Mouse (Mus musculus) midbrain, embryonic 15.5 days (tissue): ENCODE results near the gene Tmem164. TPM values are rescaled to one million over a fixed set of nuclear protein-coding genes. Genes with fewer than 3 reads are reported as not detected.

ENCODE experiments used
- ATAC-seq: fragments of 200-750 bp; cut with Nextera tagmentation; replicated peaks from 2 replicates; pipeline ENCODE4 v1.8.0; 2017; ENCODE audit warnings: moderate TSS enrichment
- H3K27ac ChIP-seq: fragments of 300-500 bp; sonication (generic); 2 replicates; pipeline ENCODE4 v1.5.1; 2015; ENCODE audit warnings: mild to moderate bottlenecking, inconsistent platforms
- H3K27me3 ChIP-seq: fragments of 300-500 bp; sonication (generic); replicated peaks from 2 replicates; pipeline ENCODE4 v1.6.1; 2015; ENCODE audit warnings: inconsistent platforms
- H3K36me3 ChIP-seq: fragments of 300-500 bp; sonication (generic); replicated peaks from 2 replicates; pipeline ENCODE4 v1.6.1; 2015; ENCODE audit warnings: inconsistent platforms
- H3K4me1 ChIP-seq: fragments of 300-500 bp; sonication (generic); 2 replicates; pipeline ENCODE4 v1.6.1; 2015; ENCODE audit warnings: inconsistent platforms
- H3K4me2 ChIP-seq: fragments of 300-500 bp; sonication (generic); 2 replicates; pipeline ENCODE4 v1.6.1; 2015; ENCODE audit warnings: inconsistent platforms, mild to moderate bottlenecking, moderate library complexity
- H3K4me3 ChIP-seq: fragments of 300-500 bp; sonication (generic); 2 replicates; pipeline ENCODE4 v1.5.1; 2015; ENCODE audit warnings: mild to moderate bottlenecking, inconsistent platforms
- H3K9ac ChIP-seq: fragments of 300-500 bp; sonication (generic); 2 replicates; pipeline ENCODE4 v1.6.1; 2015; ENCODE audit warnings: mild to moderate bottlenecking, inconsistent platforms
- H3K9me3 ChIP-seq: fragments of 300-500 bp; sonication (generic); 2 replicates; pipeline ENCODE4 v1.6.1; 2016; ENCODE audit warnings: inconsistent platforms
- WGBS: fragments of 180-500 bp; shearing (Covaris S2); methylation state at CpG from one replicate; pipeline ENCODE4 v1.1.7; 2015; ENCODE audit warnings: mixed read lengths; 5-methylcytosine and 5-hydroxymethylcytosine counted together
- polyA plus RNA-seq: library from polyadenylated mRNA; unstranded; fragments of >200 nt; fragmentation: Nextera tagmentation; extraction: Ambion mirVana; gene quantifications from 2 replicates; pipeline ENCODE4 v1.2.1, GENCODE M21; 2015

The Tmem164 gene
- polyA plus RNA-seq, 1 experiment from 2014 or later = 22.3 TPM

GRCm38 (mm10) chrX:142694856-142695255 lies 13.7 kb downstream of the Tmem164 start:
- 77% methylated on average over 3 of the region's 3 CpGs for WGBS
- no peak for ATAC-seq

DNA sequence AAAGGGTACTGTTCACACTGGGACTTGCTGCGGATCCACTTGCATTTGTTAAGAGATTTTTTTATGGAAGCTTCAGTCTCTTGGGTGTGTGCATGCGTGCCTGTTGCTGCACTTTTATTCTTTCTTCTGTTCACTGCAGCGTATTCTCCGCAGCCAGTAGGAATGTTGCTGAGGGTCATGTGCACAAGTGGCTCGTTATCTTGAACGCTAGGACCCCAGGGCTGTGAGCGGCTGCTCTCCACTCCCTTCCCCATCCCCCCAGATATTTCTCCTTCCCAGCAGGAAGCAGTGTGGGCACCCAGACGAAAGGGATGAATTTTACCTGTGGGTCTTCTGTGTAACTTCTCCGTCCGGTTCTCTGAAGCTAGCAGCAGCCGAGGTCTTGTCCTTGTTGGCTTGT lies 15.6 kb downstream of the Tmem164 start:
- 75% methylated on average over 11 of the region's 11 CpGs for WGBS
- Histone ChIP-seq H3K4me1 (no peaks in the 10 kb centered on the region), H3K4me2 (no peak overlapping the region), H3K36me3 (no peaks in the 10 kb centered on the region), H3K27ac (no peak overlapping the region), H3K4me3 (no peak overlapping the region), H3K9ac (no peak overlapping the region), H3K9me3 (no peaks in the 10 kb centered on the region), H3K27me3 (peaks cover 9% of the 10 kb centered on the region; the same call in 1 of the 2 replicates)
- no peak for ATAC-seq

More at GRCm38 (mm10) chrX:142694856-142695255, 13.7 kb downstream of the Tmem164 start:
- Histone ChIP-seq H3K27me3 (peaks cover 9% of the 10 kb centered on the region; the same call in 1 of the 2 replicates), H3K9ac (no peak overlapping the region), H3K4me3 (no peak overlapping the region), H3K9me3 (no peaks in the 10 kb centered on the region), H3K4me2 (no peak overlapping the region), H3K36me3 (no peaks in the 10 kb centered on the region), H3K4me1 (no peaks in the 10 kb centered on the region), H3K27ac (no peak overlapping the region)

DNA sequence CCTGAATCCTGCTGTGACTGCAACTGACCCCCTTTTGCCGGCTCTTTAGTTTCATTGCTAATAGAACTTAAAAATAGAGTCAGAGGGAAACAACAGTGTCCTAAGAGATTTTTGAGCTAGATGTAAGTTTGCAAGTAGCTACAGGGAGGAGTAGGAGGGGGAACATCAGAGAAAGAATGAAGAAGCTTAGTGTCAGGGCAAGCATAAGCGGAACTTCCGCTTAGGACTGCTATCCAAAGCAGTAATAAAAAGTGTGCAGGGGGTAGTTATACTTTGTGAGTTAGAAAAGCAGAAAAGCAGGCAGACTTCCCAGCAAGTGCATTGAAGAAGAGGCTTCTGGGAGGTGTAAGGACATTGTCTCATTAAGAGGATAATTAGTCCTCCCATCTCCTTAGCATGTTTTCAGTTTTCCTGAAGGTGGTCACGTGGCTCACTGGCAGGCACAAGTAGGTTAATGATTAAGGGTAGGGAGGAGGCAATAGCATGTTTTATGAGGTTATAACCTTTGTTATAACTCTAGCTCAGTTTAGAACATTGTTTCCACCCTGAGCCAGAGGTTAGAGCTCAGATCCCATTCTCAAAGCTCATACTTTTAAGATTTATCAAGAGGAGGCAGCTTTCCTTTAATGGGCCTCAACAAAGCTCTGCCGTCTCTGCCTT lies 16.5 kb downstream of the Tmem164 start:
- H3K9ac ChIP-seq = no peak overlapping the region
- H3K36me3 ChIP-seq = no peaks in the 10 kb centered on the region
- H3K4me1 ChIP-seq = no peaks in the 10 kb centered on the region
- no peak overlapping the region for H3K27ac ChIP-seq
- WGBS = 81% methylated on average over 5 of the region's 5 CpGs
- no peak for ATAC-seq
- no peak overlapping the region for H3K4me3 ChIP-seq
- H3K4me2 ChIP-seq = no peak overlapping the region
- H3K9me3 ChIP-seq = no peaks in the 10 kb centered on the region
- H3K27me3 ChIP-seq = peaks cover 9% of the 10 kb centered on the region; the same call in 1 of the 2 replicates

DNA sequence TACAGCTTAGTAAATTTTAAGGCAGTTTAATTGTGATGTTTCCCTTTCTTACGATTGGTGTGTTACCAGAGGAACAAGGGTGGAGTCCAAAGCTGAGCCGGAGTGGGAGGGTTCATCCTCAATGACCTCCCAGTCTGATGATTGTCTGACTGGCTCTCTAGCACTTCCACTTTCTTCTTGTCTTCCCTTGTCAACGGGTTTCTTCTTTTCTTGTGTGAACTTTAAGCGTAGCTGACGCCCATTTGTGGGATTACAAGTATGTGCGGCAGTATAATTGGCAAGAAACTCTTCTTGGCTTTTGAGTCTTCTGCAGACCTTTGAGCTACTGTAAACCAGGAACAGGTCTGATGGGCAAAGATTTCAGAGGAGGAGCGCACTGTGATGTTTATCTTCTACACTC lies 17.0 kb downstream of the Tmem164 start:
- no peak overlapping the region for H3K9ac ChIP-seq
- no peak overlapping the region for H3K4me2 ChIP-seq
- H3K4me3 ChIP-seq = no peak overlapping the region
- peaks cover 9% of the 10 kb centered on the region; the same call in 1 of the 2 replicates for H3K27me3 ChIP-seq
- WGBS = 80% methylated on average over 7 of the region's 7 CpGs
- H3K36me3 ChIP-seq = no peaks in the 10 kb centered on the region
- no peaks in the 10 kb centered on the region for H3K9me3 ChIP-seq
- no peak for ATAC-seq
- no peaks in the 10 kb centered on the region for H3K4me1 ChIP-seq
- H3K27ac ChIP-seq = no peak overlapping the region

DNA sequence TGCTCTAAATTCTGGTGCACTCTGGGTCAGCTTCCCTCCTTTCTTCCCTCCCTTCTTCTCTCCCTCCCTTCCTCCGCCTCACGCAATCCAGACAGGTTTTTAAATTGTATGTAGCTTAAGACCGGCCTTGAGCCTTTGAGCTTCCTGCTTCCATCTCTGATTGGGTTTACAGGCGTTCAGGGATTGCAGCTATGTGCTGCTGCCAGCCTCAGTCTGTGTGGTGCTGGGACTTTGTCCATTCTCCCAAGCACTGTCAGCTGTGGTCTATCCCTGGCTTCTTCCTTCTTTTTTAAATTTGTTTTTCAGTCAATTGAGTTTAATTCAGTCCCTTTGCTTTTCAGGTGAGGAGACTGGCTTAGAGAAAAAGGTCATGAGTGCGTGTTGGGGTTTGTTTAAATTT lies 20.9 kb downstream of the Tmem164 start:
- peaks cover 11% of the 10 kb centered on the region; the same call in 1 of the 2 replicates for H3K27me3 ChIP-seq
- H3K36me3 ChIP-seq = no peaks in the 10 kb centered on the region
- no peak overlapping the region for H3K9ac ChIP-seq
- no peak for ATAC-seq
- H3K9me3 ChIP-seq = no peaks in the 10 kb centered on the region
- no peak overlapping the region for H3K4me2 ChIP-seq
- no peak overlapping the region for H3K27ac ChIP-seq
- H3K4me3 ChIP-seq = no peak overlapping the region
- H3K4me1 ChIP-seq = no peaks in the 10 kb centered on the region
- WGBS = 77% methylated on average over 5 of the region's 5 CpGs

- WGBS = 73% methylated on average over 3 of the region's 3 CpGs
- no peak for ATAC-seq
- Histone ChIP-seq H3K27me3 (peaks cover 11% of the 10 kb centered on the region; the same call in 1 of the 2 replicates), H3K9me3 (no peaks in the 10 kb centered on the region), H3K27ac (no peak overlapping the region), H3K9ac (no peak overlapping the region), H3K4me2 (no peak overlapping the region), H3K4me3 (no peak overlapping the region), H3K4me1 (no peaks in the 10 kb centered on the region), H3K36me3 (no peaks in the 10 kb centered on the region)
Observed at GRCm38 (mm10) chrX:142702566-142702965, 21.4 kb downstream of the Tmem164 start.

GRCm38 (mm10) chrX:142703953-142704352 lies 22.7 kb downstream of the Tmem164 start:
- H3K27me3 ChIP-seq = peaks cover 11% of the 10 kb centered on the region; the same call in 1 of the 2 replicates
- no peaks in the 10 kb centered on the region for H3K9me3 ChIP-seq
- H3K9ac ChIP-seq = no peak overlapping the region
- no peak overlapping the region for H3K4me2 ChIP-seq
- WGBS = 78% methylated on average over 3 of the region's 3 CpGs
- no peaks in the 10 kb centered on the region for H3K36me3 ChIP-seq
- H3K4me1 ChIP-seq = no peaks in the 10 kb centered on the region
- no peak for ATAC-seq
- H3K27ac ChIP-seq = no peak overlapping the region
- no peak overlapping the region for H3K4me3 ChIP-seq

DNA sequence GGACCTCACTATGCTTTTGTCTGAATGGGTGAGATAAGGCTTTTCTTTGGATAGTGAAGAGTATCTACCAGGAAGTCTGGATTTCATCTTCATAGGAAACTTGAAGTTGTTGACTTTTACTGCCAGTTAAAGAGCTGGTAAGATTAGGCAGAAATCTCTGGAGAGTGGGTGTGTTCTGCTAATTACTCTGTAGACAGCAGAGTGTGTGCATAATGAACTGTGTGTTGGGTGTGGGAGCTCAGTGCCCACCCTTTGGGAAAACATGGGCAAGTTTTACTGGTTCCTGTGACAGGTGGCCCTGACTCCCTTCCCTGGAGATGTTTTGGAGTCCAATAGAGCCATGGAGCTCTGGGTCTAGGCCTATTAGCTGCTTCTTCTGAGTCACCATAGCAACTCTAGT lies 27.1 kb downstream of the Tmem164 start:
- no peak overlapping the region for H3K4me2 ChIP-seq
- no peak overlapping the region for H3K27ac ChIP-seq
- H3K4me1 ChIP-seq = no peaks in the 10 kb centered on the region
- peaks cover 3% of the 10 kb centered on the region; the same call in 1 of the 2 replicates for H3K27me3 ChIP-seq
- ATAC-seq = no peak
- no peak overlapping the region for H3K9ac ChIP-seq
- no peaks in the 10 kb centered on the region for H3K9me3 ChIP-seq
- no peak overlapping the region for H3K4me3 ChIP-seq
- H3K36me3 ChIP-seq = no peaks in the 10 kb centered on the region

- no peaks in the 10 kb centered on the region for H3K27me3 ChIP-seq
- no peaks in the 10 kb centered on the region for H3K4me1 ChIP-seq
- H3K9me3 ChIP-seq = no peaks in the 10 kb centered on the region
- H3K4me3 ChIP-seq = no peak overlapping the region
- H3K4me2 ChIP-seq = no peak overlapping the region
- no peak overlapping the region for H3K27ac ChIP-seq
- no peak overlapping the region for H3K9ac ChIP-seq
- WGBS = 89% methylated on average over 3 of the region's 3 CpGs
- no peaks in the 10 kb centered on the region for H3K36me3 ChIP-seq
- ATAC-seq = no peak
Observed at GRCm38 (mm10) chrX:142716014-142716413, 34.8 kb downstream of the Tmem164 start.

- Histone ChIP-seq H3K4me1 (no peaks in the 10 kb centered on the region), H3K36me3 (no peaks in the 10 kb centered on the region), H3K4me3 (no peak overlapping the region), H3K9ac (no peak overlapping the region), H3K27me3 (0 out of 2 replicates have a peak, but pooled peaks cover 3% of the 10 kb centered on the region), H3K4me2 (no peak overlapping the region), H3K27ac (no peak overlapping the region), H3K9me3 (no peaks in the 10 kb centered on the region)
- no peak for ATAC-seq
- WGBS = 80% methylated on average over 9 of the region's 9 CpGs
Observed at GRCm38 (mm10) chrX:142717958-142718478, 36.8 kb downstream of the Tmem164 start.

GRCm38 (mm10) chrX:142718759-142719158 lies 37.6 kb downstream of the Tmem164 start:
- Histone ChIP-seq H3K9ac (no peak overlapping the region), H3K4me2 (no peak overlapping the region), H3K27ac (no peak overlapping the region), H3K4me1 (no peaks in the 10 kb centered on the region), H3K9me3 (no peaks in the 10 kb centered on the region), H3K4me3 (no peak overlapping the region), H3K27me3 (0 out of 2 replicates have a peak, but pooled peaks cover 3% of the 10 kb centered on the region), H3K36me3 (no peaks in the 10 kb centered on the region)
- no peak for ATAC-seq
- WGBS = 91% methylated on average over 4 of the region's 4 CpGs

- Histone ChIP-seq H3K27me3 (0 out of 2 replicates have a peak, but pooled peaks cover 3% of the 10 kb centered on the region), H3K27ac (no peak overlapping the region), H3K4me3 (no peak overlapping the region), H3K4me2 (no peak overlapping the region), H3K36me3 (no peaks in the 10 kb centered on the region), H3K9ac (no peak overlapping the region), H3K9me3 (no peaks in the 10 kb centered on the region), H3K4me1 (no peaks in the 10 kb centered on the region)
- ATAC-seq = no peak
- WGBS = 93% methylated on average over 3 of the region's 3 CpGs
Observed at GRCm38 (mm10) chrX:142721897-142722296, 40.7 kb downstream of the Tmem164 start.

DNA sequence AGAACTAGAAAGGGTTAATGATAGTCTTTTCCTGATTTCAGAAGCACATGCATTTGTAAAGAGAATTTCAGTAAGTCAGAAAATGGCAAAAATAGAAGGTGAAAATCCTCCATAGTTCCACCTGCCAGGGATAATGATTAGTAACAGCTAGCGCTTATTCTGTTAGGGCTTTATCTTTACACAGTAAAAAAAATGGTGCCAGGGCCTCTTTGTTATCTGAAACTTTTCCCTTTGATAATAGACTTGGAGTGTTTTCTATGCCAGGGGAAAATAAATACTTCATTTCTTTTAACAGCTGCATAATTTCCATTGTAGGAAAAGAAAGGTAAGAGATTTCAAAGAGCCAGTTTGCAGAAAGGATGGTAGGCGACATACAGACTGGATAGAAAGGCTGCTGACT lies 43.0 kb downstream of the Tmem164 start:
- Histone ChIP-seq H3K27ac (no peak overlapping the region), H3K4me2 (no peak overlapping the region), H3K4me3 (no peak overlapping the region), H3K27me3 (0 out of 2 replicates have a peak, but pooled peaks cover 3% of the 10 kb centered on the region), H3K36me3 (no peaks in the 10 kb centered on the region), H3K9ac (no peak overlapping the region), H3K9me3 (no peaks in the 10 kb centered on the region), H3K4me1 (no peaks in the 10 kb centered on the region)
- 79% methylated on average over 2 of the region's 2 CpGs for WGBS
- ATAC-seq = no peak
